Mouse (Mus musculus) macrophage (primary cell): ENCODE measurements around the gene Hdgfl1. TPM values are rescaled to one million over a fixed set of nuclear protein-coding genes. Genes with fewer than 3 reads are reported as not detected.

Experiments
- H3K27ac ChIP-seq: fragments of 350-480 bp; formaldehyde crosslinking; 2 replicates; pipeline ENCODE4 v1.9.0; 2021
- H3K36me3 ChIP-seq: fragments of 350-480 bp; formaldehyde crosslinking; 2 replicates; pipeline ENCODE4 v1.9.0; 2021; ENCODE audit errors: inconsistent target
- H3K4me3 ChIP-seq: fragments of 350-480 bp; formaldehyde crosslinking; 2 replicates; pipeline ENCODE4 v1.9.0; 2021; ENCODE audit errors: inconsistent target
- H3K79me2 ChIP-seq: fragments of 350-480 bp; formaldehyde crosslinking; 2 replicates; pipeline ENCODE4 v1.9.0; 2021; ENCODE audit errors: inconsistent target
- WGBS: methylation state at CpG from one replicate; pipeline ENCODE4 v1.1.7; 2026; ENCODE audit warnings: inconsistent platforms; ENCODE audit not compliant: missing documents; 5-methylcytosine and 5-hydroxymethylcytosine counted together
- polyA plus RNA-seq: library from polyadenylated mRNA; stranded (reverse); fragments of 250-400 nt; gene quantifications from 3 replicates; pipeline ENCODE4 v1.2.4, GENCODE M21; 2018; ENCODE audit warnings: inconsistent platforms
- total RNA-seq, 78 experiments: library from RNA; depleted of rRNA; stranded (reverse); fragments of 250-400 nt; gene quantifications; 1 replicate in 9 of 78; 2 replicates in 24 of 78; 3 replicates in 43 of 78; 4 replicates in 2 of 78; pipeline ENCODE4 v1.2.4; 2018; ENCODE audit warnings: inconsistent platforms in 56 of 78

The Hdgfl1 gene
- total RNA-seq (2018; cell fraction: chromatin; rRNA removed) = not detected
- not detected for total RNA-seq (2018; cell fraction: cytosol; rRNA removed)
- total RNA-seq (2018; cell fraction: nucleus; rRNA removed) = not detected
- polyA plus RNA-seq = not detected in 3 replicates

GRCm38 (mm10) chr13:26769955-26770354, at the start of gene Hdgfl1:
Gene Hdgfl1 (minus strand): TSS chr13:26770165.
- Histone ChIP-seq H3K79me2 (no peaks in the 10 kb centered on the region), H3K27ac (no peak within 1 kb of the TSS)

GRCm38 (mm10) chr13:26795460-26795859, 25.5 kb upstream of the Hdgfl1 start:
- H3K36me3 ChIP-seq = no peaks in the 10 kb centered on the region
- WGBS = 86% methylated on average over 3 of the region's 3 CpGs
- H3K79me2 ChIP-seq = no peaks in the 10 kb centered on the region
- no peak overlapping the region for H3K27ac ChIP-seq
- H3K4me3 ChIP-seq = no peak overlapping the region

More at GRCm38 (mm10) chr13:26769955-26770354, at the start of gene Hdgfl1:
- Histone ChIP-seq H3K4me3 (no peak within 1 kb of the TSS), H3K36me3 (no peaks in the 10 kb centered on the region)
- WGBS = 87% methylated on average over 16 of the region's 16 CpGs

- Histone ChIP-seq H3K4me3 (no peak overlapping the region), H3K79me2 (no peaks in the 10 kb centered on the region), H3K36me3 (no peaks in the 10 kb centered on the region), H3K27ac (no peak overlapping the region)
- 93% methylated on average over 15 of the region's 15 CpGs for WGBS
Measured at GRCm38 (mm10) chr13:26769424-26769823, 541 bp downstream of the Hdgfl1 start.

- 75% methylated on average over 11 of the region's 12 CpGs for WGBS
- no peaks in the 10 kb centered on the region for H3K79me2 ChIP-seq
Measured at GRCm38 (mm10) chr13:26761966-26762803, 7.8 kb downstream of the Hdgfl1 start.

GRCm38 (mm10) chr13:26752863-26753262, 17.1 kb downstream of the Hdgfl1 start:
- Histone ChIP-seq H3K36me3 (no peaks in the 10 kb centered on the region), H3K27ac (no peak overlapping the region), H3K4me3 (no peak overlapping the region), H3K79me2 (no peaks in the 10 kb centered on the region)

More at GRCm38 (mm10) chr13:26761966-26762803, 7.8 kb downstream of the Hdgfl1 start:
- no peaks in the 10 kb centered on the region for H3K36me3 ChIP-seq
- no peak overlapping the region for H3K4me3 ChIP-seq
- no peak overlapping the region for H3K27ac ChIP-seq

- no peak overlapping the region for H3K27ac ChIP-seq
- no peaks in the 10 kb centered on the region for H3K36me3 ChIP-seq
- H3K79me2 ChIP-seq = no peaks in the 10 kb centered on the region
- H3K4me3 ChIP-seq = no peak overlapping the region
- WGBS = 100% methylated on average over 1 of the region's 1 CpGs
Measured at GRCm38 (mm10) chr13:26752414-26752813, 17.6 kb downstream of the Hdgfl1 start.

GRCm38 (mm10) chr13:26745760-26746457, 24.1 kb downstream of the Hdgfl1 start:
- Histone ChIP-seq H3K36me3 (no peaks in the 10 kb centered on the region), H3K79me2 (no peaks in the 10 kb centered on the region), H3K27ac (no peak overlapping the region), H3K4me3 (no peak overlapping the region)
- 96% methylated on average over 2 of the region's 2 CpGs for WGBS

- no peaks in the 10 kb centered on the region for H3K36me3 ChIP-seq
- 83% methylated on average over 5 of the region's 5 CpGs for WGBS
- H3K4me3 ChIP-seq = no peak overlapping the region
Measured at GRCm38 (mm10) chr13:26745059-26745759, 24.8 kb downstream of the Hdgfl1 start.

GRCm38 (mm10) chr13:26744068-26744467, 25.9 kb downstream of the Hdgfl1 start:
- H3K27ac ChIP-seq = no peak overlapping the region
- WGBS = 64% methylated on average over 1 of the region's 1 CpGs

More at GRCm38 (mm10) chr13:26745059-26745759, 24.8 kb downstream of the Hdgfl1 start:
- H3K79me2 ChIP-seq = no peaks in the 10 kb centered on the region
- H3K27ac ChIP-seq = no peak overlapping the region

GRCm38 (mm10) chr13:26734981-26735380, 35.0 kb downstream of the Hdgfl1 start:
- Histone ChIP-seq H3K27ac (no peak overlapping the region), H3K79me2 (no peaks in the 10 kb centered on the region), H3K4me3 (no peak overlapping the region), H3K36me3 (no peaks in the 10 kb centered on the region)
- 58% methylated on average over 1 of the region's 1 CpGs for WGBS

More at GRCm38 (mm10) chr13:26744068-26744467, 25.9 kb downstream of the Hdgfl1 start:
- no peaks in the 10 kb centered on the region for H3K79me2 ChIP-seq
- no peak overlapping the region for H3K4me3 ChIP-seq
- no peaks in the 10 kb centered on the region for H3K36me3 ChIP-seq

- H3K36me3 ChIP-seq = no peaks in the 10 kb centered on the region
- H3K27ac ChIP-seq = no peak overlapping the region
- no peaks in the 10 kb centered on the region for H3K79me2 ChIP-seq
- H3K4me3 ChIP-seq = no peak overlapping the region
- 93% methylated on average over 1 of the region's 1 CpGs for WGBS
Measured at GRCm38 (mm10) chr13:26724250-26724649, 45.7 kb downstream of the Hdgfl1 start.

GRCm38 (mm10) chr13:26721333-26721732, 48.6 kb downstream of the Hdgfl1 start:
- no peaks in the 10 kb centered on the region for H3K36me3 ChIP-seq
- WGBS = 21% methylated on average over 6 of the region's 6 CpGs
- H3K4me3 ChIP-seq = no peak overlapping the region
- no peak overlapping the region for H3K27ac ChIP-seq
- no peaks in the 10 kb centered on the region for H3K79me2 ChIP-seq

GRCm38 (mm10) chr13:26720917-26721316, 49.0 kb downstream of the Hdgfl1 start:
- 55% methylated on average over 1 of the region's 1 CpGs for WGBS
- Histone ChIP-seq H3K27ac (no peak overlapping the region), H3K4me3 (no peak overlapping the region), H3K79me2 (no peaks in the 10 kb centered on the region), H3K36me3 (no peaks in the 10 kb centered on the region)

- WGBS = 84% methylated on average over 5 of the region's 5 CpGs
- Histone ChIP-seq H3K4me3 (no peak overlapping the region), H3K36me3 (no peaks in the 10 kb centered on the region), H3K27ac (no peak overlapping the region), H3K79me2 (no peaks in the 10 kb centered on the region)
Measured at GRCm38 (mm10) chr13:26719146-26719715, 50.7 kb downstream of the Hdgfl1 start.
